Mouse (Mus musculus) G1E (cell line): ENCODE results near the gene Kcng4. TPM values are rescaled to one million over a fixed set of nuclear protein-coding genes. Genes with fewer than 3 reads are reported as not detected.

Experiments used
- ATAC-seq: 2 replicates; pipeline ENCODE4 v1.8.0; 2016; ENCODE audit warnings: mild to moderate bottlenecking; ENCODE audit not compliant: insufficient number of reproducible peaks, poor library complexity, low FRiP score, severe bottlenecking; ENCODE audit errors: extremely low read depth
- DNase-seq: peaks from one replicate; pipeline ENCODE4 v3.0.0; 2012; ENCODE audit warnings: low spot score
- H3K27me3 ChIP-seq: 2 replicates; pipeline ENCODE4 v1.6.1; 2012; ENCODE audit warnings: mild to moderate bottlenecking, low read length, inconsistent platforms; ENCODE audit not compliant: insufficient read depth
- H3K36me3 ChIP-seq: replicated peaks from 2 replicates; pipeline ENCODE3; 2012; ENCODE audit warnings: mild to moderate bottlenecking, inconsistent platforms
- H3K4me1 ChIP-seq: 2 replicates; pipeline ENCODE4 v1.6.1; 2012; ENCODE audit warnings: low read depth, low read length, inconsistent platforms, mixed read lengths; ENCODE audit not compliant: insufficient read depth
- H3K4me3 ChIP-seq: 2 replicates; pipeline ENCODE4 v1.5.1; 2012; ENCODE audit warnings: low read depth, mild to moderate bottlenecking, inconsistent platforms, low read length, moderate library complexity, mixed read lengths
- H3K9me3 ChIP-seq: replicated peaks from 2 replicates; pipeline ENCODE4 v1.6.1; 2012; ENCODE audit warnings: inconsistent platforms
- CTCF ChIP-seq: IDR thresholded peaks from 2 replicates; pipeline ENCODE4 v1.5.1; 2012; ENCODE audit warnings: low read depth, low read length, inconsistent platforms, mixed read lengths
- GATA1 ChIP-seq: IDR thresholded peaks from 2 replicates; pipeline ENCODE4 v1.6.1; 2012; ENCODE audit warnings: borderline replicate concordance, low read length, inconsistent platforms, mixed read lengths
- GATA2 ChIP-seq: IDR thresholded peaks from 2 replicates; pipeline ENCODE4 v1.6.1; 2012; ENCODE audit warnings: low read depth, low read length, inconsistent platforms, borderline replicate concordance
- POLR2AphosphoS5 ChIP-seq: IDR thresholded peaks from 2 replicates; pipeline ENCODE4 v1.6.1; 2012; ENCODE audit warnings: low read depth, low read length, inconsistent platforms; ENCODE audit not compliant: insufficient replicate concordance
- TAL1 ChIP-seq: conservative IDR thresholded peaks from 2 replicates; pipeline ENCODE4 v1.6.1; 2012; ENCODE audit warnings: low read depth, low read length, inconsistent platforms, mixed read lengths
- polyA plus RNA-seq: library from polyadenylated mRNA; stranded (reverse); fragments of >175 nt; gene quantifications from 2 replicates; pipeline ENCODE4 v1.2.3, GENCODE M21; 2012
- total RNA-seq, 2 experiments: library from RNA; stranded (forward) in 1 of 2; stranded (reverse) in 1 of 2; fragments of 200-1000 nt in 1 of 2; fragments of >200 nt in 1 of 2; fragmentation: Nextera tagmentation in 1 of 2; gene quantifications; 2 replicates each; pipeline ENCODE4 v1.2.3; 2014 to 2017

Kcng4 gene
- total and polyA plus RNA-seq, 3 experiments, result 0.11 TPM; not detected in 2

DNA sequence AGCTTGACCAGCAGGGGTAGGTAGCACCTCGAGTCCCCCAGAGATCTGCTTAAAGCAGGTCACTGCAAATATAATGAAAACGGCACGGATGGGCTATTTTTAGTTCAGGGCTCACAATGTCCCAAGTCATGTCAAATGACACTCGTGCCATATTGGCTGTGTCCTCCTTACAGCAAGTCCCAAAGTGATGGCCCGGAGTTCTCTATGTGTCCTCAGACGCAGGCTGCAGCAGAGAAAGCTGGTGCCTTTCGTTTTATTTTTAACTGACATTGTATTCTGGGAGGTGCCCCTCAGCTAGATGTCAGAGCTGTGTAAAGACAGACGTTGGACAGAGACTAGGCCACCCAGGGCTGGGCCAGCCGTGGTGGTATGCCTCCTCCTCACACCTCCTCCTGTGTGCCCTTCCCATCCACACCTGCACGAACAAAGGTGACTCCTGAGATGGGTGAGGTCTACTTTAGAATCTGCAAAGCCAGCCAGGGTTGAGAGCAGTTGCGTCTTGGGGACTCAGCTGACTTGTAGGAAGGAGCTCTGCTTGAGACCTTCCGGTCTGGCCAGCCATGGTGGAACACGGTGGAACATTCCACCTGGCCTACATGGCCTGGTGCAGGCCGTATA, 14.5 kb downstream of the Kcng4 start:
- peaks cover 5% of the 10 kb centered on the region; the same call in 1 of the 2 replicates for H3K27me3 ChIP-seq

DNA sequence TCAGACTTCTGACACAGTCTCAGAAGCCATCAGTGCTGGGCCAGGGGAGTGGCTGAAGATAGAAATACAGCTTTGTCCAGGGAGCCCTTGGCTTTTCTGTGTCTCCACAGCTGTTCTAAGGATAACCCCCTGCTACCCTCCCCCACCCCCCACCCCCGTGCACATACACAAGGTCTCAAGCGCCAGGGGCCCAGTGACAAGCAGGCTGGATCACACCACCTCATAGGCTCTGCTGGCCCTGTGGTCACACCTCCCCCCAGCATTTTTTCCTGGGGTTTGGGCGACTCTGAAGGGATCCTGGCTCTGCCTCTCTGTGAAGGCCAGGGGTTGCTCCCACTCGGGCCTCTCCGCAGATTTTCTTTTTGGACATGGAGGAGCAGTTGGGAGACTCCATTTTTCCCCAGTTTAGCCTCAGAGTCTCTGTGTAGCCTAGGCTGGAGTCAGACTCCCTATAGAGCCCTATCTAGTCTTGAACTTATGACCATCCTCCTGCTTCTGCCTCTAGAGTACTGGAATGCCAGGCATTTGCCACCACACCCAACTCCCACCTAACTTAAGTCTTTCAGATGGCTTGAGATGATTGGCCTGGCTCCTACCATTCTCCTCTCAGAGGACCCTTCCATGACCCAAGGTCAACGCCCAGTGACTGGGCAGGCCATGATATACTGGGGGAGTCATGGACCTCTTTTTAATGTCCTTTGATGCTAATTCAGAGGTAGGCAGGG, 15.2 kb downstream of the Kcng4 start:
- H3K36me3 ChIP-seq, result no peaks in the 10 kb centered on the region
- DNase-seq, result no peak
- no peak overlapping the region for H3K4me3 ChIP-seq
- peaks cover 7% of the 10 kb centered on the region; the same call in 1 of the 2 replicates for H3K27me3 ChIP-seq
- TF ChIP-seq GATA2 (no peak), POLR2AphosphoS5 (no peak), CTCF (no peak), GATA1 (no peak), TAL1 (no peak)
- H3K4me1 ChIP-seq, result no peaks in the 10 kb centered on the region
- no peaks in the 10 kb centered on the region for H3K9me3 ChIP-seq
- no peak for ATAC-seq

More for the DNA sequence above, 14.5 kb downstream of the Kcng4 start:
- H3K36me3 ChIP-seq, result no peaks in the 10 kb centered on the region
- no peaks in the 10 kb centered on the region for H3K9me3 ChIP-seq
- DNase-seq (no peak), ATAC-seq (no peak)
- TF ChIP-seq GATA2, result no peak
- no peak for TF ChIP-seq GATA1
- TF ChIP-seq TAL1, result no peak
- TF ChIP-seq CTCF, result no peak
- TF ChIP-seq POLR2AphosphoS5, result no peak
- no peaks in the 10 kb centered on the region for H3K4me1 ChIP-seq
- no peak overlapping the region for H3K4me3 ChIP-seq

GRCm38 (mm10) chr8:119618887-119619286, 16.6 kb downstream of the Kcng4 start:
- DNase-seq, result no peak
- Histone ChIP-seq H3K4me3 (no peak overlapping the region), H3K36me3 (no peaks in the 10 kb centered on the region), H3K4me1 (no peaks in the 10 kb centered on the region), H3K9me3 (no peaks in the 10 kb centered on the region), H3K27me3 (peaks cover 15% of the 10 kb centered on the region; the same call in 1 of the 2 replicates)
- TF ChIP-seq POLR2AphosphoS5 (no peak), GATA2 (no peak), CTCF (no peak), TAL1 (no peak), GATA1 (no peak)
- no peak for ATAC-seq

DNA sequence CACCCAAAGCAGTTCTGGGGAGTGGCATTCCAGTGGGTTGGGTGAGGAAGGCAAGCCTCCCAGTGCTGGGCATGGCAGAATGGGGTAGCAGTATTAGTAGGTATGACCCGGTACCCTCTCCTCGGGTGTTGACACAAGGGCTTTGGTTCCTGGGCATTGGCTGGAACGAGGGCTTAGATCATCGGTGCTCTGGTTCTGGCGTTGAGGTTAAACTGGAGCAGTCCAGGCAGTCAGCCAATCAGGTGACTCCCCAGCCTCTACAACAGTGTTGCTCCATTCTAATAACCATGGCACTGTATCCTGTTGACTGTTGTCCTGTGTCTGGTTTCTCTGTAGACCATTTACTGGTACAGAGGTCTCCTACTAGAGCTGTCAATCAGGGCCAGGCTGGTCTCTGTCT, 17.9 kb downstream of the Kcng4 start:
- H3K36me3 ChIP-seq, result no peaks in the 10 kb centered on the region
- no peaks in the 10 kb centered on the region for H3K4me1 ChIP-seq
- H3K4me3 ChIP-seq, result no peak overlapping the region
- ATAC-seq (no peak), DNase-seq (no peak)
- peaks cover 23% of the 10 kb centered on the region; the same call in 1 of the 2 replicates for H3K27me3 ChIP-seq
- H3K9me3 ChIP-seq, result no peaks in the 10 kb centered on the region
- no peak for TF ChIP-seq GATA1
- TF ChIP-seq TAL1, result no peak
- no peak for TF ChIP-seq POLR2AphosphoS5
- no peak for TF ChIP-seq CTCF
- TF ChIP-seq GATA2, result no peak

- TF ChIP-seq GATA2, result no peak
- TF ChIP-seq POLR2AphosphoS5, result no peak
- no peak for TF ChIP-seq GATA1
- TF ChIP-seq TAL1, result no peak
- TF ChIP-seq CTCF, result no peak
- ATAC-seq, result no peak
- no peaks in the 10 kb centered on the region for H3K4me1 ChIP-seq
- H3K27me3 ChIP-seq, result peaks cover 26% of the 10 kb centered on the region; the same call in 1 of the 2 replicates
- no peak overlapping the region for H3K4me3 ChIP-seq
- H3K36me3 ChIP-seq, result no peaks in the 10 kb centered on the region
- no peak for DNase-seq
- no peaks in the 10 kb centered on the region for H3K9me3 ChIP-seq
Observed at GRCm38 (mm10) chr8:119616811-119617210, 18.7 kb downstream of the Kcng4 start.

DNA sequence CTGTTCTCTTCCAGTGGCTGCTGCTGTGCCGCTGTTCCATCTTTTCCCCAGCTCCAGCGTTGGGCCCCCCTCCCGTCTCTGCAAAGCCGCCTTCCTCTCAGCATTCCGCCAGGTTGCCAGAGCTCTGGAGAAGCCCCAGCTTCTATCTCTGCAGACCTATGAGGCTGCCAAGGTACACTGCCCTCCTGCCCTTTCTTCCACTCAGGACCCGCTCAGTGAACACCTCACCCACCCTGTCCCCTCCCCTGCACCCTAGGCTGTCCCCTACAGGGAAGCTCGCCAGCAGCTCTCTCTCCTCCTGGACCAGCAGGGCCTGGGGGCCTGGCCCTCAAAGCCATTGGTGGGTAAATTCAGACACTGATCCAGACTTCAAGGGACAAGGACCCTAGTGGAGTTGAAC, 19.1 kb downstream of the Kcng4 start:
- Histone ChIP-seq H3K36me3 (no peaks in the 10 kb centered on the region), H3K4me1 (no peaks in the 10 kb centered on the region), H3K27me3 (peaks cover 26% of the 10 kb centered on the region; the same call in 1 of the 2 replicates), H3K9me3 (no peaks in the 10 kb centered on the region), H3K4me3 (no peak overlapping the region)
- DNase-seq, result no peak
- ATAC-seq, result no peak
- no peak for TF ChIP-seq TAL1
- no peak for TF ChIP-seq CTCF
- no peak for TF ChIP-seq POLR2AphosphoS5
- no peak for TF ChIP-seq GATA1
- TF ChIP-seq GATA2, result no peak
